Mouse (Mus musculus): ENCODE results near the gene Prss8. TPM values are rescaled to one million over a fixed set of nuclear protein-coding genes. Genes with fewer than 3 reads are reported as not detected.

The Prss8 gene
- total and polyA plus RNA-seq, 2 experiments from 2014 or later = 0.18 to 8.1 TPM

- DNase-seq (ENCODE audit: low spot score) (peak; percentile 43), ATAC-seq (ENCODE audit: insufficient read depth, low read depth) (no peak)
- Histone ChIP-seq H3K4me3 (ENCODE audit: low read depth, low read length) (no peak overlapping the region), H3K27me3 (ENCODE audit: control insufficient read depth, insufficient read depth, low read length) (0 out of 2 replicates have a peak, but pooled peaks cover 4% of the 10 kb centered on the region), H3K9ac (replicated peaks; ENCODE audit: low read depth, low read length) (no peak overlapping the region), H3K4me1 (ENCODE audit: control insufficient read depth, insufficient read depth) (0 out of 2 replicates have a peak, but pooled peaks cover 5% of the 10 kb centered on the region), H3K36me3 (replicated peaks; ENCODE audit: control insufficient read depth, insufficient read depth, low read length) (no peaks in the 10 kb centered on the region), H3K4me2 (ENCODE audit: low read depth, low read length) (no peak overlapping the region), H3K9me3 (replicated peaks; ENCODE audit: control insufficient read depth, low read length) (no peaks in the 10 kb centered on the region), H3K27ac (ENCODE audit: low read depth) (no peak overlapping the region; the same call in 1 of the 2 replicates)
- 43% methylated on average over 13 of the region's 13 CpGs for WGBS
- TF ChIP-seq CTCF (IDR thresholded peaks at IDR 0.05; ENCODE audit: low read depth) = no peak
- TF ChIP-seq EP300 (IDR thresholded peaks at IDR 0.05; ENCODE audit: low read depth) = no peak
These were observed 1.6 kb upstream of the Prss8 start for GRCm38 (mm10) chr7:127931351-127932135.

DNA sequence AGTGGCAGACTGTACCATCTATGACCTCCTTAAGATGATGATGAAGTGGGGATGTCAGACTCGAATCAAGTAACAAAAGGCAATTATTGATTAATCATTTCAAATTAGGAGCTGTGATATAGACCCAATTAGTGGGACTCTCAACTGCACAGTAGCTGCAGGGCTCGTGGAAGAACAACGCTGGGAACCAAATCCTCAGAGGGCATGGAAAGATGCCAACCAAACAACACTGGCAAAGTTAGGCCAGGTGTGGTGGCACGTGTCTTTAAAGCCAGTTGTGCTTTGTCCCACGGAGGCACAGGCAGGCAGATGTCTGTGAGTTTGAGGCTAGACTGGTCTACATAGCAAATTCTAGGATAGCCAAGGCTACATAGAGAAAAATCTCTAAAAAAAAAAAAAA is 732 bp upstream of the Prss8 start:
- H3K4me3 ChIP-seq (ENCODE audit: low read depth, low read length) = no peak overlapping the region
- no peak overlapping the region for H3K4me2 ChIP-seq (ENCODE audit: low read depth, low read length)
- no peak overlapping the region for H3K27ac ChIP-seq (ENCODE audit: low read depth)
- DNase-seq (ENCODE audit: low spot score) (no peak), ATAC-seq (ENCODE audit: insufficient read depth, low read depth) (no peak)
- WGBS = 82% methylated on average over 5 of the region's 5 CpGs
- H3K27me3 ChIP-seq (ENCODE audit: control insufficient read depth, insufficient read depth, low read length) = 0 out of 2 replicates have a peak, but pooled peaks cover 4% of the 10 kb centered on the region
- no peak overlapping the region for H3K9ac ChIP-seq (replicated peaks; ENCODE audit: low read depth, low read length)
- TF ChIP-seq EP300 (IDR thresholded peaks at IDR 0.05; ENCODE audit: low read depth) = no peak
- no peak for TF ChIP-seq CTCF (IDR thresholded peaks at IDR 0.05; ENCODE audit: low read depth)
- H3K36me3 ChIP-seq (replicated peaks; ENCODE audit: control insufficient read depth, insufficient read depth, low read length) = peaks cover 7% of the 10 kb centered on the region; the same call in 1 of the 2 replicates
- H3K9me3 ChIP-seq (replicated peaks; ENCODE audit: control insufficient read depth, low read length) = no peaks in the 10 kb centered on the region
- 0 out of 2 replicates have a peak, but pooled peaks cover 5% of the 10 kb centered on the region for H3K4me1 ChIP-seq (ENCODE audit: control insufficient read depth, insufficient read depth)

DNA sequence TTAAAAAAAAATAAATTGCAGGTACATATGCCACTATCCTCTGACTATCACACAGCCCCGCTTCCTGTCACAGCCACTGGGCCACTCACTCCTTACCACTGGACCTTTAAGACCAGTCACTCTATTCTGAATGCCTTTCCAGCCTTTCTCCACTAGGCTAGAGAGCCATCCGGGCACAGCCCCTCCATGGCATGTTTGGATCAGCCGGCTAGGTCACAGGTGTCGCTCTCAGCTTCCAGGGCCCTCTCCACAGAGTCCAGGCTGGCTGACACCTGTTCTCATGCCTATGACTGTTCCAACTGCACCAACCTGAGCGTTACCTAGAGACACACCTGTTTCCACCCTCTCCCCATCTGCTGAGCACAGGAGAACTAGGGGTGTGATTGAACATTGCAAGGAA is 1.3 kb downstream of the Prss8 start:
- TF ChIP-seq CTCF (IDR thresholded peaks at IDR 0.05; ENCODE audit: low read depth) = no peak
- TF ChIP-seq EP300 (IDR thresholded peaks at IDR 0.05; ENCODE audit: low read depth) = no peak
- no peak for ATAC-seq (ENCODE audit: insufficient read depth, low read depth)
- 0 out of 2 replicates have a peak, but pooled peaks cover 5% of the 10 kb centered on the region for H3K4me1 ChIP-seq (ENCODE audit: control insufficient read depth, insufficient read depth)
- H3K36me3 ChIP-seq (replicated peaks; ENCODE audit: control insufficient read depth, insufficient read depth, low read length) = peaks cover 21% of the 10 kb centered on the region
- no peak overlapping the region for H3K27ac ChIP-seq (ENCODE audit: low read depth)
- H3K9ac ChIP-seq (replicated peaks; ENCODE audit: low read depth, low read length) = no peak overlapping the region
- 43% methylated on average over 5 of the region's 5 CpGs for WGBS
- 0 out of 2 replicates have a peak, but pooled peaks cover 4% of the 10 kb centered on the region for H3K27me3 ChIP-seq (ENCODE audit: control insufficient read depth, insufficient read depth, low read length)
- H3K9me3 ChIP-seq (replicated peaks; ENCODE audit: control insufficient read depth, low read length) = no peaks in the 10 kb centered on the region
- no peak overlapping the region for H3K4me3 ChIP-seq (ENCODE audit: low read depth, low read length)
- DNase-seq (ENCODE audit: low spot score) = no peak
- no peak overlapping the region for H3K4me2 ChIP-seq (ENCODE audit: low read depth, low read length)

DNA sequence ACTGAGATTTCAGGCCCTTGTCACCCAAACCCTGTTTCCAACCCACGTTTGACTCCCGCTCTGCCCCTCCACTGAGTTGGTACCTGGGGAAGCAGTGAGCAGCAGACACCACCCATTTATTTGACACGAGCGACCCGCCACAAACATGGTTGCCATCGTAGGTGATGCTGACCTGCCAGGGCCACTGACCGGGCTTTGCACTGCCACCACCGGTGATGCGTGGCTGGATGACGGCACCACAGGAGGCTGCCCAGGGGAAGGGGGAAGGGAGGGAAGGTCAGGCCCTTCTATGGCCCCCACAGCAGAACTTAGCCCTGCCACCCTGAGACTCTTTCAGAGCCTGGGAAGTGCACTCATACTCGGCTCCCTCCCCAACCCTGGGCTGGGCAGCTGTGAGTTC is 2.2 kb downstream of the Prss8 start:
- H3K4me2 ChIP-seq (ENCODE audit: low read depth, low read length) = no peak overlapping the region
- no peaks in the 10 kb centered on the region for H3K9me3 ChIP-seq (replicated peaks; ENCODE audit: control insufficient read depth, low read length)
- H3K27me3 ChIP-seq (ENCODE audit: control insufficient read depth, insufficient read depth, low read length) = 0 out of 2 replicates have a peak, but pooled peaks cover 4% of the 10 kb centered on the region
- DNase-seq (ENCODE audit: low spot score) (no peak), ATAC-seq (ENCODE audit: insufficient read depth, low read depth) (no peak)
- peaks cover 21% of the 10 kb centered on the region for H3K36me3 ChIP-seq (replicated peaks; ENCODE audit: control insufficient read depth, insufficient read depth, low read length)
- H3K9ac ChIP-seq (replicated peaks; ENCODE audit: low read depth, low read length) = no peak overlapping the region
- TF ChIP-seq EP300 (IDR thresholded peaks at IDR 0.05; ENCODE audit: low read depth) (no peak), CTCF (IDR thresholded peaks at IDR 0.05; ENCODE audit: low read depth) (no peak)
- no peak overlapping the region for H3K4me3 ChIP-seq (ENCODE audit: low read depth, low read length)
- no peak overlapping the region for H3K27ac ChIP-seq (ENCODE audit: low read depth)
- 84% methylated on average over 11 of the region's 11 CpGs for WGBS
- 0 out of 2 replicates have a peak, but pooled peaks cover 5% of the 10 kb centered on the region for H3K4me1 ChIP-seq (ENCODE audit: control insufficient read depth, insufficient read depth)

GRCm38 (mm10) chr7:127926846-127927245 is 3.1 kb downstream of the Prss8 start:
- Histone ChIP-seq H3K36me3 (replicated peaks; ENCODE audit: control insufficient read depth, insufficient read depth, low read length) (peaks cover 21% of the 10 kb centered on the region), H3K27me3 (ENCODE audit: control insufficient read depth, insufficient read depth, low read length) (0 out of 2 replicates have a peak, but pooled peaks cover 4% of the 10 kb centered on the region), H3K4me2 (ENCODE audit: low read depth, low read length) (no peak overlapping the region), H3K4me1 (ENCODE audit: control insufficient read depth, insufficient read depth) (0 out of 2 replicates have a peak, but pooled peaks cover 5% of the 10 kb centered on the region), H3K9me3 (replicated peaks; ENCODE audit: control insufficient read depth, low read length) (no peaks in the 10 kb centered on the region), H3K9ac (replicated peaks; ENCODE audit: low read depth, low read length) (no peak overlapping the region), H3K4me3 (ENCODE audit: low read depth, low read length) (no peak overlapping the region), H3K27ac (ENCODE audit: low read depth) (no peak overlapping the region)
- TF ChIP-seq EP300 (IDR thresholded peaks at IDR 0.05; ENCODE audit: low read depth) (no peak), CTCF (IDR thresholded peaks at IDR 0.05; ENCODE audit: low read depth) (no peak)
- ATAC-seq (ENCODE audit: insufficient read depth, low read depth) (no peak), DNase-seq (ENCODE audit: low spot score) (no peak)
- 79% methylated on average over 11 of the region's 11 CpGs for WGBS
